Mouse (Mus musculus): ENCODE data around the gene Impg2.

Gene Impg2

GRCm38 (mm10) chr16:56302996-56303395 is 98.9 kb downstream of the Impg2 start:
- DNase-seq (ENCODE audit: low spot score), result no peak

- no peak for DNase-seq (ENCODE audit: low spot score)
These were observed 100.1 kb downstream of the Impg2 start for GRCm38 (mm10) chr16:56304167-56304566.

GRCm38 (mm10) chr16:56307575-56307974 is 103.5 kb downstream of the Impg2 start:
- no peak for DNase-seq (ENCODE audit: low spot score)

- DNase-seq (ENCODE audit: low spot score), result no peak
These were observed 107.2 kb downstream of the Impg2 start for GRCm38 (mm10) chr16:56311291-56311690.

Data from yolk sac, embryonic 10.5 days (tissue).